Mouse (Mus musculus): ENCODE data around the gene Mturn.

DNA sequence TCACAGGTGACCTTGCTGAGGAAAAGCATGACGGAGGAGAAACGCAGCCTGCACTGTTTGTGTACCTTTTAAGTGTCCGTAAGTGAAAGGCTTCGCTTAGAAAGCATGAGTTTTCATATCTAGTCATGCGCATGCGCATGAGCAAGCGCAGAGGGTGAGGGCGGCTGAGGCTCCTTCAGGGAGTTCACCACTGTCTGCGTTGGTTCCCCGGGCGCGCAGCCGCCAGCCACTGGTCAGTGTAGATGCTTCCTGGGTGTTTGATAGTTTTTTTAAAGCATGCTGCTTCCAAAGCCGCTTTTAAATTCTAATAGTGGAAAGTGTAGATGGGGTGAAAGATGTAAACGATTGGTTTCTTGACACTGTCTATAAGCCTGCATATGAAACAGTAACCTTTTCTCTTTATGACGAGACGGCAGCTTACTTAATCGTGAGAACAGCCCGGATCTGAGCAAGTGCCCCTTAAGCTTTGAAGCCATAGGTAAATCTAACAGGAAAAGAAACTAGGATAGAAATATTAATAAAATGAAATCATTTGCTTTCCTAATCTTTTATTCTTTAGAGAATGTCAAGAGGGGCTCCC, 18.1 kb downstream of the Mturn start:
- TF ChIP-seq POLR2A (IDR thresholded peaks at IDR 0.05; ENCODE audit: insufficient read length, low read depth) (no peak), E2F4 (IDR thresholded peaks at IDR 0.05; ENCODE audit: insufficient read depth) (no peak), TCF12 (IDR thresholded peaks at IDR 0.05; ENCODE audit: insufficient read depth, poor library complexity, severe bottlenecking) (no peak), POLR2AphosphoS2 (IDR thresholded peaks at IDR 0.05; ENCODE audit: insufficient read length, low read depth) (no peak), MAX (IDR thresholded peaks at IDR 0.05; ENCODE audit: low read depth) (no peak), USF1 (IDR thresholded peaks at IDR 0.05; ENCODE audit: low read depth) (no peak), TCF3 (IDR thresholded peaks at IDR 0.05; ENCODE audit: insufficient read length, low read depth) (no peak), MYOD1 (IDR thresholded peaks at IDR 0.05; ENCODE audit: control insufficient read depth in 1 of 3, insufficient read length in 2 of 3, low read depth in 2 of 3) (no peak), SRF (IDR thresholded peaks at IDR 0.05; ENCODE audit: control insufficient read depth, insufficient read length, low read depth) (no peak), REST (IDR thresholded peaks at IDR 0.05; ENCODE audit: insufficient read depth, insufficient read length) (no peak), MYOG (IDR thresholded peaks at IDR 0.05; ENCODE audit: control insufficient read depth in 1 of 3, insufficient read depth in 1 of 3, insufficient read length in 2 of 3, low read depth in 2 of 3) (no peak)
